Mouse (Mus musculus) lung, adult 2 months (tissue): Measurements from ENCODE around the gene Nfya.

ENCODE experiments used
- CTCF ChIP-seq: fragments of 200-500 bp; IDR thresholded peaks from 2 replicates; pipeline ENCODE4 v1.5.1; 2011; ENCODE audit warnings: mild to moderate bottlenecking, low read length, control low read depth; ENCODE audit not compliant: insufficient read depth
- POLR2A ChIP-seq: fragments of 200-500 bp; IDR thresholded peaks from 2 replicates; pipeline ENCODE4 v1.6.1; 2011; ENCODE audit warnings: low read depth, mild to moderate bottlenecking, control low read depth, low read length, borderline replicate concordance; ENCODE audit errors: extremely low read depth

DNA sequence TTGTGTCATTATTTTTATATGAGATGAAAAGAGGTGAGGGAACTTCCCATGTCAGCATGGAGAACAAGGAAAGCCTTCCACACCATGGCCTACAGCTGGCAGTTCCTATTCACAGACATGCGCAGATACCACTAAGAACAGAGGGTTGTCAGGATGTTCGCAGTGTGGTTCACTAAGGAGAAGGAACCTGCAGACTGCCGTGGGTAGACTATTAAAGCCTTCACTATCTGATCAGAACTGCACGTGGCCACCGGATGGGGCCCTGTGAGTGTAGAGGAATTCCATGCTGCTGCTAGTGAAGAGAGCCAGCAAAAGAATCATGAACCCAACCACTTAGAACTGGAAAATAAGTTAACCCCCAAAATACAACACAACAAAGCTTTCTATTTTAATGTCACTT lies 20.3 kb downstream of the Nfya start:
- TF ChIP-seq CTCF (no peak), POLR2A (no peak)
